Mouse (Mus musculus): ENCODE results near the gene Stk25.

DNA sequence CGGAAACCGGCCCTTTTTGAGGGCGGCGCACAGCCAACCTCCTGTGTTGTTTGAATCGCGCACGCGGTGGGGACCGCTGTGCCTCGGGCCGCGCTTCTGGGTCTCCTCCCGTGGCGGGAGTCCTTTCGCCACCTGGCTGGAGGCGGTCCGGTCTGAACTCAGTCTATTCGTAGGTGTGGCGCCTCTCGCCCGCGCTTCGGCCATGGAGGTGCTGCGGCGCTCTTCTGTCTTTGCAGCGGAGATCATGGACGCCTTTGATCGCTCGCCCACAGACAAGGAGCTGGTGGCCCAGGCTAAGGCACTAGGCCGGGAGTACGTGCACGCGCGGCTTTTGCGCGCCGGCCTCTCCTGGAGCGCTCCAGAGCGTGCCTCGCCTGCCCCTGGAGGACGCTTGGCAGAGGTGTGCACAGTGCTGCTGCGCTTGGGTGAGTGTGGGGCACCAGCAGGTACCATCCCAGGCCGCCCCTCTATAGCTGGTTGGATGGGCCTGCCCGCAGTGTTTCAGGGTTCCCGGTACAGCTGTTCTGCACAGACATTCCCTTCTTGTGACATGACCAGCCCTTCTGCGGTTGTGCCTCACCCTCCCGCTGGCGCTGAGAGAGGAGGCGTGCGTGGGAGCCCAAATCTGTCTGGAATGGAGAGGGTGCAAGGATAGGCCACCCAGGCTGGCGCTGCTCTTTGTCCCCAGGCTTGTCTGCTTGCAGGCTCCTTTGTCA, 27.9 kb upstream of the Stk25 start:
- TF ChIP-seq POLR2A (IDR thresholded peaks at IDR 0.05; ENCODE audit: borderline replicate concordance, extremely low read depth, insufficient read depth, insufficient read length, poor library complexity, severe bottlenecking), result peak; percentile 24; the same call in 1 of the 2 replicates
- peak; percentile 57 for TF ChIP-seq CTCF (IDR thresholded peaks at IDR 0.05; ENCODE audit: borderline replicate concordance, extremely low read depth, insufficient read depth, insufficient read length)

All from brain, embryonic 14.5 days (tissue).